Mouse (Mus musculus) heart, postnatal 0 days (tissue): ENCODE data around the gene 1700037C18Rik. TPM values are rescaled to one million over a fixed set of nuclear protein-coding genes. Genes with fewer than 3 reads are reported as not detected.
A peak's percentile ranks its signal among the peaks of the same experiment; 100 is the strongest.

ENCODE experiments used
- ATAC-seq: fragments of 200-750 bp; cut with Nextera tagmentation; 2 replicates; pipeline ENCODE4 v1.8.0; 2017; ENCODE audit warnings: low read depth, moderate number of reproducible peaks, moderate library complexity; ENCODE audit not compliant: insufficient read depth
- DNase-seq: peaks from one replicate; pipeline ENCODE4 v3.0.0-alpha.2; 2016; ENCODE audit warnings: low spot score
- H3K27ac ChIP-seq: fragments of 300-500 bp; sonication (generic); 2 replicates; pipeline ENCODE4 v1.5.1; 2014; ENCODE audit warnings: low read depth, mild to moderate bottlenecking
- H3K27me3 ChIP-seq: fragments of 300-500 bp; sonication (generic); 2 replicates; pipeline ENCODE4 v1.6.1; 2014; ENCODE audit warnings: low read length, mixed read lengths; ENCODE audit not compliant: control insufficient read depth, insufficient read depth
- H3K36me3 ChIP-seq: fragments of 300-500 bp; sonication (generic); replicated peaks from 2 replicates; pipeline ENCODE4 v1.6.1; 2014; ENCODE audit warnings: low read length, mixed read lengths; ENCODE audit not compliant: control insufficient read depth, insufficient read depth
- H3K4me1 ChIP-seq: fragments of 300-500 bp; sonication (generic); 2 replicates; pipeline ENCODE4 v1.6.1; 2014; ENCODE audit warnings: antibody characterized with exemption; ENCODE audit not compliant: control insufficient read depth, insufficient read depth
- H3K4me2 ChIP-seq: fragments of 300-500 bp; sonication (generic); 2 replicates; pipeline ENCODE4 v1.6.1; 2014; ENCODE audit warnings: low read depth, mild to moderate bottlenecking, low read length, moderate library complexity
- H3K4me3 ChIP-seq: fragments of 300-500 bp; sonication (generic); 2 replicates; pipeline ENCODE4 v1.5.1; 2014; ENCODE audit warnings: low read depth, low read length
- H3K9ac ChIP-seq: fragments of 300-500 bp; sonication (generic); replicated peaks from 2 replicates; pipeline ENCODE4 v1.6.1; 2014; ENCODE audit warnings: low read depth, low read length, mixed read lengths
- H3K9me3 ChIP-seq: fragments of 300-500 bp; sonication (generic); replicated peaks from 2 replicates; pipeline ENCODE4 v1.6.1; 2016; ENCODE audit warnings: low read length; ENCODE audit not compliant: control insufficient read depth
- CTCF ChIP-seq: IDR thresholded peaks from 2 replicates; pipeline ENCODE4 v1.5.1; 2016; ENCODE audit warnings: antibody characterized with exemption, control low read depth, low read depth
- EP300 ChIP-seq: IDR thresholded peaks from 2 replicates; pipeline ENCODE4 v1.6.1; 2016; ENCODE audit warnings: antibody characterized with exemption, low read depth
- WGBS: fragments of 180-500 bp; shearing (Covaris S2); extraction: QIAGEN DNeasy Blood & Tissue Kit; methylation state at CpG from one replicate; pipeline ENCODE4 v1.1.7; 2014; 5-methylcytosine and 5-hydroxymethylcytosine counted together
- polyA plus RNA-seq: library from polyadenylated mRNA; unstranded; fragments of >200 nt; fragmentation: Nextera tagmentation; extraction: Ambion mirVana; gene quantifications from 2 replicates; pipeline ENCODE4 v1.2.1, GENCODE M21; 2015
- total RNA-seq: library from RNA; depleted of rRNA; stranded (reverse); fragments of >200 nt; gene quantifications from 2 replicates; pipeline ENCODE4 v1.2.3, GENCODE M21; 2014; ENCODE audit warnings: low replicate concordance

The 1700037C18Rik gene
- total and polyA plus RNA-seq, 2 experiments from 2014 or later: 4.0 to 10.0 TPM

DNA sequence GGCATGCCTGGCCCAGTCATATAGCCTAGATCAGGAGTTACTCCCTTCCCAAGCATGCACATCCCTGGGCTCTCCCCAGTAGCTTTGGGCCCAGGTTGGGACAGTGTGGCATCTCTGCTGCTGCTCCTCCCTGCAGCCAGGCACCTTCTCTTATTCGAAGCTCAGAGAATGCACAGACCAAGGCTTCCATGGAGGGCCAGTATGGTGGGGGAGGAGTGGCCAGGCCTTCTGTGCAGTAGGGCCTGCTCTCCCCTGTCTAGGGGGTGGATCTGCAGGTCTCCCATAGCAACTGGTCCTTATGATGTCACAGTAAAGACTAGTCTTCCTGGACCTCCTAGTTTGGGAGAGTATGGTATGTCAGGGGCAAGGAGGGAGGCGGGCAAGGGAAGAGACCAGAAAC, 1.0 kb downstream of the 1700037C18Rik start:
- Histone ChIP-seq H3K9me3 (no peaks in the 10 kb centered on the region), H3K27me3 (no peaks in the 10 kb centered on the region), H3K27ac (no peak overlapping the region), H3K4me2 (no peak overlapping the region), H3K9ac (no peak overlapping the region), H3K4me3 (no peak overlapping the region), H3K36me3 (peaks cover 47% of the 10 kb centered on the region), H3K4me1 (peaks cover 7% of the 10 kb centered on the region; the same call in 1 of the 2 replicates)
- 81% methylated on average over 2 of the region's 2 CpGs for WGBS
- ATAC-seq (no peak), DNase-seq (no peak)
- TF ChIP-seq EP300: no peak
- no peak for TF ChIP-seq CTCF

DNA sequence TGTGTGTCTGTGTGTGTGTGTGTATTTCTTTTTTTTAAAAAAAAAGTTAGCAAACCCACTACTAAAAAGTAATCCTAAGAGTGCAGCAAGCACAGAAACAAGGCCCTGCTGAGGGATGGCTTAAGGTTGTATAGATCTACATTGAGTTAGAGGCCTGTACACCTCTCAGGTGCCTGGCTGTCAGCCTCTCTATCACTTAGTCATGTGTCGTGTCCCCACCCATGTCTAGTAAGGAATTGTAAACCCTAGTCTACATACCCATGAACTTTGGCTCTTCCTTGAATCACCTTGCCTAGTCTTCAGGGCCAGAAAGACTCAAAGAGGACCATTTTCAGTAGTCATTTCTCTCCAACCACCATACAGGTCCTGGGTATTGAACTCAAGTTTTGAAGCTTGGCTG, 11.9 kb downstream of the 1700037C18Rik start:
- WGBS: 96% methylated on average over 1 of the region's 1 CpGs
- no peak for TF ChIP-seq EP300
- no peak for TF ChIP-seq CTCF
- Histone ChIP-seq H3K27me3 (no peaks in the 10 kb centered on the region), H3K27ac (no peak overlapping the region), H3K36me3 (peaks cover 63% of the 10 kb centered on the region), H3K9me3 (no peaks in the 10 kb centered on the region), H3K9ac (no peak overlapping the region), H3K4me2 (no peak overlapping the region), H3K4me3 (no peak overlapping the region), H3K4me1 (peaks cover 13% of the 10 kb centered on the region; the same call in 1 of the 2 replicates)
- no peak for DNase-seq
- ATAC-seq: no peak

DNA sequence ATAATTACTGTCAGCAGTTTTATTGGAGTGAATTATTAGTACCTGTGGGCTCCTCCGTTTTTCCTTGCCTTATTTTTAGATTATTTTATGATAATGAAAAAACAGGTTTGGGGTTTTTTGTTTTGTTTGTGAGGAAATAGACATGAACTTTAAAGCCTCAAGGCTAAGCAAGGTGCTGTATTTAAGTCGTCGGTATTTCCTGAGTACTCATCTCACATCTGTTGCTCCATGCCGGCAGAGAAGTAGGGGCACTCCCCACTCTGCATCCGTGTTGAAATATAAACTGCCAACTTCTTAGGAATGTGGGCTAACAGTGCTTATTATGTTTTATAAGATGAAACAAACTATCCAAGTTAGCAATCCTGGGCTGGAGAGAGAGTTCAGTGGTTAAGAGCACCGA, 12.4 kb downstream of the 1700037C18Rik start:
- H3K27ac ChIP-seq: peak overlapping the region; percentile 87
- 67% methylated on average over 6 of the region's 6 CpGs for WGBS

DNA sequence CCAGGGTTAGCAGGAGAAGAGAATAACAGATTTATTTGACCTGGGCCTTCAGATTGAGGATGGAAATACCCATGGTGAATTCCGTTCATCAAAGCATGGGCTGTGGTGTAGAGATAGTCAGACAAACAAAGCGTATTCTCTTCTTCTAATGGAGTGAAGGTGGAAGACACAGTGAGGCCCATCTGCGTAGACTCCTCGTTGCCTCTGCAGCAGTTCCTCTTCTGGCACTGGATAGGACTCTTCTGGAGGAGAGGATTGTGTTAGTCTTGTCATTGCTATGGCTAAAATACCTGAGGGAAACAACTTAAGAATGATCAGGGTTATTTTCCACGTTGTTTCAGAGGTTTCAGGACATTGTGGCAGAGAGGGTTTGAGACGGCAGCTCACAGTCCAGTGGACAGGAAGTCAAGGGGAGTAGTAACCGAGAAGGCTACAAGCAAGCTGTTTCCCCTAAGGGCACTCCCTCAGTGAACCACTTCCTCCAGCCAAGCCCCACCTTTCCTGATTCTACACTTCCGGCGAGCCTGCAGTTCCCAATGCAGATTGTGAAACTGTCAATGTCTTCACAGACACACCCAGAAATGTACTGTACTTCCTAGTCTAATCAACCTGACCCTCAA, 13.2 kb downstream of the 1700037C18Rik start:
- H3K36me3 ChIP-seq: peaks cover 51% of the 10 kb centered on the region
- no peaks in the 10 kb centered on the region for H3K27me3 ChIP-seq
- DNase-seq (peak; percentile 68), ATAC-seq (peak; percentile 71)
- H3K9me3 ChIP-seq: no peaks in the 10 kb centered on the region
- H3K4me3 ChIP-seq: no peak overlapping the region
- H3K4me2 ChIP-seq: peak overlapping the region; percentile 39
- no peak overlapping the region for H3K9ac ChIP-seq
- TF ChIP-seq CTCF (no peak), EP300 (no peak)
- 62% methylated on average over 9 of the region's 9 CpGs for WGBS
- peak overlapping the region; percentile 87 for H3K27ac ChIP-seq
- peaks cover 13% of the 10 kb centered on the region; the same call in 1 of the 2 replicates for H3K4me1 ChIP-seq

More for the DNA sequence above, 12.4 kb downstream of the 1700037C18Rik start:
- Histone ChIP-seq H3K9me3 (no peaks in the 10 kb centered on the region), H3K9ac (no peak overlapping the region), H3K36me3 (peaks cover 58% of the 10 kb centered on the region), H3K4me2 (no peak overlapping the region), H3K4me3 (no peak overlapping the region), H3K27me3 (no peaks in the 10 kb centered on the region), H3K4me1 (peaks cover 13% of the 10 kb centered on the region; the same call in 1 of the 2 replicates)
- no peak for ATAC-seq
- TF ChIP-seq EP300 (no peak), CTCF (no peak)
- DNase-seq: no peak

DNA sequence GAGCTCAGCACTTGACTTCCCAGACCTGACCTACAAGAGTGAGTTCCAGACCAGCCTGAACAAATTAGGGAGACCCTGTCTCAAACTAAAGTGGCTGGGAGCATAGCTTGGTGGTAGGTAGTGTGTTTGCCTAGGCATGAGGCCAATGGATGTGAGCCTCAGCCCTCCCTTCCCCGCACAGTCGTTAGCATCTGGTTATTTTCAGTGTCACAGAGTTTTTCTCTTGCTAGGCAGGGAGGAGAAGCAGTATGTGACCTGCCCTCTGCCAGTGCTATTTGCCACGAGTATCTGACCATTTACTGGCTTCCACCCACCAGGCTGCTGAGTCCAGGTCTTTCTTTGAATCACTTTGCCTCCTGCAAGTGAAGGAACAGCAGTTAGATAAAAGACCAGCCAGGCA, 14.8 kb downstream of the 1700037C18Rik start:
- no peak overlapping the region for H3K4me3 ChIP-seq
- 11% methylated on average over 3 of the region's 3 CpGs for WGBS
- H3K36me3 ChIP-seq: peaks cover 35% of the 10 kb centered on the region
- ATAC-seq (peak; percentile 77), DNase-seq (peak; percentile 79)
- H3K9ac ChIP-seq: no peak overlapping the region
- no peaks in the 10 kb centered on the region for H3K9me3 ChIP-seq
- H3K4me2 ChIP-seq: no peak overlapping the region
- peak overlapping the region; percentile 87 for H3K27ac ChIP-seq
- TF ChIP-seq EP300 (no peak), CTCF (no peak)
- peaks cover 13% of the 10 kb centered on the region; the same call in 1 of the 2 replicates for H3K4me1 ChIP-seq
- no peaks in the 10 kb centered on the region for H3K27me3 ChIP-seq
